Mouse (Mus musculus) midbrain, embryonic 15.5 days (tissue): Measurements from ENCODE around the gene Kmt2b. TPM values are rescaled to one million over a fixed set of nuclear protein-coding genes. Genes with fewer than 3 reads are reported as not detected.

Experiments
- ATAC-seq: fragments of 200-750 bp; cut with Nextera tagmentation; replicated peaks from 2 replicates; pipeline ENCODE4 v1.8.0; 2017; ENCODE audit warnings: moderate TSS enrichment
- H3K27ac ChIP-seq: fragments of 300-500 bp; sonication (generic); 2 replicates; pipeline ENCODE4 v1.5.1; 2015; ENCODE audit warnings: mild to moderate bottlenecking, inconsistent platforms
- H3K27me3 ChIP-seq: fragments of 300-500 bp; sonication (generic); replicated peaks from 2 replicates; pipeline ENCODE4 v1.6.1; 2015; ENCODE audit warnings: inconsistent platforms
- H3K36me3 ChIP-seq: fragments of 300-500 bp; sonication (generic); replicated peaks from 2 replicates; pipeline ENCODE4 v1.6.1; 2015; ENCODE audit warnings: inconsistent platforms
- H3K4me1 ChIP-seq: fragments of 300-500 bp; sonication (generic); 2 replicates; pipeline ENCODE4 v1.6.1; 2015; ENCODE audit warnings: inconsistent platforms
- H3K4me2 ChIP-seq: fragments of 300-500 bp; sonication (generic); 2 replicates; pipeline ENCODE4 v1.6.1; 2015; ENCODE audit warnings: inconsistent platforms, mild to moderate bottlenecking, moderate library complexity
- H3K4me3 ChIP-seq: fragments of 300-500 bp; sonication (generic); 2 replicates; pipeline ENCODE4 v1.5.1; 2015; ENCODE audit warnings: mild to moderate bottlenecking, inconsistent platforms
- H3K9ac ChIP-seq: fragments of 300-500 bp; sonication (generic); 2 replicates; pipeline ENCODE4 v1.6.1; 2015; ENCODE audit warnings: mild to moderate bottlenecking, inconsistent platforms
- H3K9me3 ChIP-seq: fragments of 300-500 bp; sonication (generic); 2 replicates; pipeline ENCODE4 v1.6.1; 2016; ENCODE audit warnings: inconsistent platforms
- WGBS: fragments of 180-500 bp; shearing (Covaris S2); methylation state at CpG from one replicate; pipeline ENCODE4 v1.1.7; 2015; ENCODE audit warnings: mixed read lengths; 5-methylcytosine and 5-hydroxymethylcytosine counted together
- polyA plus RNA-seq: library from polyadenylated mRNA; unstranded; fragments of >200 nt; fragmentation: Nextera tagmentation; extraction: Ambion mirVana; gene quantifications from 2 replicates; pipeline ENCODE4 v1.2.1, GENCODE M21; 2015

Kmt2b gene
- polyA plus RNA-seq, 1 experiment from 2014 or later: 12.1 TPM

GRCm38 (mm10) chr7:30614454-30614853, 25.9 kb upstream of the Kmt2b start:
- 77% methylated on average over 2 of the region's 2 CpGs for WGBS
- no peak overlapping the region for H3K4me2 ChIP-seq
- no peaks in the 10 kb centered on the region for H3K27me3 ChIP-seq
- no peak overlapping the region for H3K9ac ChIP-seq
- H3K9me3 ChIP-seq: no peaks in the 10 kb centered on the region
- peaks cover 36% of the 10 kb centered on the region for H3K36me3 ChIP-seq
- no peak overlapping the region for H3K27ac ChIP-seq
- no peaks in the 10 kb centered on the region for H3K4me1 ChIP-seq
- no peak overlapping the region for H3K4me3 ChIP-seq
- no peak for ATAC-seq

GRCm38 (mm10) chr7:30613529-30614112, 25.1 kb upstream of the Kmt2b start:
- peaks cover 28% of the 10 kb centered on the region; the same call in 1 of the 2 replicates for H3K36me3 ChIP-seq
- H3K27me3 ChIP-seq: no peaks in the 10 kb centered on the region
- no peak overlapping the region for H3K27ac ChIP-seq
- no peak overlapping the region for H3K4me2 ChIP-seq
- ATAC-seq: no peak
- WGBS: 24% methylated on average over 14 of the region's 14 CpGs
- H3K9ac ChIP-seq: no peak overlapping the region
- H3K4me3 ChIP-seq: no peak overlapping the region
- H3K9me3 ChIP-seq: no peaks in the 10 kb centered on the region
- no peaks in the 10 kb centered on the region for H3K4me1 ChIP-seq

GRCm38 (mm10) chr7:30612654-30613402, 24.3 kb upstream of the Kmt2b start, which contains the start of gene Upk1a:
TSS of gene Upk1a (minus strand) at chr7:30612847.
- Histone ChIP-seq H3K36me3 (peaks cover 21% of the 10 kb centered on the region; the same call in 1 of the 2 replicates), H3K4me2 (no peak within 1 kb of the TSS), H3K4me1 (no peaks in the 10 kb centered on the region), H3K4me3 (no peak within 1 kb of the TSS), H3K27me3 (no peaks in the 10 kb centered on the region), H3K27ac (no peak within 1 kb of the TSS), H3K9ac (no peak within 1 kb of the TSS), H3K9me3 (no peaks in the 10 kb centered on the region)
- ATAC-seq: no peak
- 84% methylated on average over 8 of the region's 8 CpGs for WGBS

DNA sequence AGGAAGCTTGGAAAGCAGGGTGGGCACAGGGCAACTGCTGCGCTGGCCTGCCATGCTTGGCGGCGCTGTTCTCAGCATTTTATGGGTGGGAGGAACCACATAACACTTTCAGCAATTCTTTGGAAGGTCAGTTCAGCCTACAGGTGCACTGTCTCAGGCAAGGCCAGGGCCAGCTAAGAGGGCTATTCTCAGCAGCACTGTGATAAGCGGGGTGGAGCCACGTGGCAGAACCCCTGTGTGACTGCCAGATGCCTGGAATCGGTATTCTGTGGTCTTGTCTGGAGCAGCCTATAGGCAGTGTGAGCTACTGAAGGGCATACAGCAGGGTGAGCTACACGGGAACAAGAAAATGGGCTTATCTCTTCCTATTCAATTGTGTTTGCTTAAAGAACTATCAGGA, 21.5 kb upstream of the Kmt2b start:
- WGBS: 59% methylated on average over 7 of the region's 7 CpGs
- Histone ChIP-seq H3K27ac (no peak overlapping the region), H3K4me1 (no peaks in the 10 kb centered on the region), H3K27me3 (no peaks in the 10 kb centered on the region), H3K9me3 (no peaks in the 10 kb centered on the region), H3K4me2 (no peak overlapping the region), H3K4me3 (no peak overlapping the region), H3K9ac (no peak overlapping the region), H3K36me3 (no peaks in the 10 kb centered on the region)
- ATAC-seq: no peak

DNA sequence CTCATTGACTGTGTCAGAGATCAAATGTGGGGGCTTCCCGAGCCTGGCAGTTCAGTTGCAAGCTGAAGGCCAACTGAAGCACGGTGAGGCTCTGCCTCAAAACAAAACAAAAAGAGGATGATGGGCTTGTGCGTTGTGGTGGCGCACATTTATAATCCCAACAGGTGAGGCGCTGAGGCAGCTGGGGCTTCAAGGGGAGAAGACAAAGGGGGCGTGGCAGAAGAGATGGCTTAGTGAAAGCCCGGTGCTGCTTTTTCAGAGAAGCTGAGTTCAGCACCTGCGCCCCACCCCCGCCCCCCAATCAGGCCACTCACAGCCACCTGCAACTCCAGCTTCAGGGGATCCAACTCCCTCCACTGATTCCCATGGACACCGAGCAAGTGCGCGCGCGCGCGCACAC, 19.9 kb upstream of the Kmt2b start:
- H3K27ac ChIP-seq: no peak overlapping the region
- H3K9ac ChIP-seq: no peak overlapping the region
- H3K36me3 ChIP-seq: no peaks in the 10 kb centered on the region
- no peak for ATAC-seq
- H3K4me1 ChIP-seq: no peaks in the 10 kb centered on the region
- WGBS: 48% methylated on average over 16 of the region's 16 CpGs
- H3K27me3 ChIP-seq: no peaks in the 10 kb centered on the region
- no peaks in the 10 kb centered on the region for H3K9me3 ChIP-seq
- H3K4me2 ChIP-seq: no peak overlapping the region
- no peak overlapping the region for H3K4me3 ChIP-seq

DNA sequence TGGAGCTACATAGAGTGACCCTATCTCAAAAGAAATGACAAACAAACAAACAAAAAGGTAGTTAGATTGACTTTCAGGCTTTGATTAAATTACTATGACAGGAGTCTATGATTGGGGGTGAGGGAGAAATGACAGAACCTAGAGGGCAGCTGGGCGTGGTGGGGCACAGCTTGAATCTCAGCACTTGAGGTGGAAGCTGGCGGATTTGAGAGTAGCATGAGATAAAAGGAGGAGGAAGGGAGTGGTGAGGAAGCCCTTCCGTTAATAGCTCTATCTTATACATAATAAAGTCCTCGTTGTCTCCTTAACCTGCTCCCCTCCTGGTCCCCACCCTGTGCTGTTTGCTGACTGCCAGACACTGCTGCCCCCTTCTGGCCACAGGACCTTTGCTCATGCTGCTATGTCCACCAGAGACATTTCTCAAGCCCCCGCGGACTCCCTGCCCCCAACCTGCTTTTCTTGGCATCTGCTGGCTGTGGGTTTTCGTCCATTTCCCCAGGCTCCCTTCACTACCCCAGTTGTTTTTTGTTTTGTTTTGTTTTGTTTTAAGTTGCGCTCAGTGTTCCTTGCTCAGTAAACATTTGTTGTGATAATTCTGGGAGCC, 19.3 kb upstream of the Kmt2b start:
- WGBS: 27% methylated on average over 8 of the region's 8 CpGs

DNA sequence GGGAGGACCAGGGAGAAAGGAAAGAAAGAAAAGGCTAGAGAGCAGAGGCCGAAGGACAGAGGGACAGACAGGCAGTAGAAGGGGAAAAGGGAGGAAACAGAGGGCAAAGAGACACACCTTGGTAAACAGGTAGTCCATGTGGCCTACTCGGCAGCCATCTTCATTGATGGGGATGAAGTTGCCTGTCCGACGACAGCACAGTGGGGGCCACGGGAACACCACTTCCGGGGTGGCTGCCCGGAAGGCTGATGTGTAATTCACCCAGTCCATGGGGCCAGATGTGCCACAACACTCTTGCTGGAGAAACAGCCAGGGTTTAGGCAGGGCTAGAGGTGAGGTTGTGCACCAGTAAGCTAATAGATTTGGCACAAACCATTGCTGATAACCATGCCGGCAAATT, 16.4 kb upstream of the Kmt2b start:
- WGBS: 88% methylated on average over 8 of the region's 8 CpGs
- no peaks in the 10 kb centered on the region for H3K36me3 ChIP-seq
- no peak overlapping the region for H3K4me2 ChIP-seq
- no peak overlapping the region for H3K9ac ChIP-seq
- no peak for ATAC-seq
- H3K9me3 ChIP-seq: no peaks in the 10 kb centered on the region
- peaks cover 8% of the 10 kb centered on the region; the same call in 1 of the 2 replicates for H3K4me1 ChIP-seq
- no peak overlapping the region for H3K27ac ChIP-seq
- H3K4me3 ChIP-seq: no peak overlapping the region
- no peaks in the 10 kb centered on the region for H3K27me3 ChIP-seq

More for the DNA sequence above, 19.3 kb upstream of the Kmt2b start:
- H3K4me1 ChIP-seq: no peaks in the 10 kb centered on the region
- H3K27ac ChIP-seq: no peak overlapping the region
- no peak overlapping the region for H3K4me3 ChIP-seq
- H3K4me2 ChIP-seq: no peak overlapping the region
- H3K27me3 ChIP-seq: no peaks in the 10 kb centered on the region
- no peak overlapping the region for H3K9ac ChIP-seq
- no peak for ATAC-seq
- H3K36me3 ChIP-seq: no peaks in the 10 kb centered on the region
- H3K9me3 ChIP-seq: no peaks in the 10 kb centered on the region

GRCm38 (mm10) chr7:30604424-30604823, 15.9 kb upstream of the Kmt2b start:
- Histone ChIP-seq H3K4me2 (no peak overlapping the region), H3K4me3 (no peak overlapping the region), H3K27ac (no peak overlapping the region), H3K36me3 (no peaks in the 10 kb centered on the region), H3K4me1 (peaks cover 13% of the 10 kb centered on the region), H3K9me3 (no peaks in the 10 kb centered on the region), H3K9ac (no peak overlapping the region), H3K27me3 (no peaks in the 10 kb centered on the region)
- WGBS: 61% methylated on average over 8 of the region's 8 CpGs
- no peak for ATAC-seq

DNA sequence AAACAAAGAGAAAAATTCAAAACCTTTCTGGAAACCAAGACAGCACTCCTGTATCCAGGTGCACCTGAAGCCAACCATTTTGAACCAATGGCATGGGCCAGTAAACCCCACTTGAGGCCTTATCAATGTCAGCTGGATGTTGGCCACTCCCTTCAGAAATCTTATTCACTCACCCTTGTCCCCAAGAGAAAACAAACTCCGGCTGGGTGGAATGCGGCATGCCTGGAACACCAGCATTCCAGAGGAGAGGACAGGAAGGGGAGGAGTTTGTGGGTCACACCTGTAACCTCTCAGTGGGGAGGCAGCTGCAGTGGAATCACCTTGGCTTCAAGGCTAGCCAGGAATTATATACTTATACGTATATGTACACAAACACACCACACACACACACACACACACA, 14.1 kb upstream of the Kmt2b start:
- ATAC-seq: no peak
- H3K4me2 ChIP-seq: no peak overlapping the region
- H3K9ac ChIP-seq: no peak overlapping the region
- H3K27ac ChIP-seq: no peak overlapping the region
- H3K9me3 ChIP-seq: no peaks in the 10 kb centered on the region
- H3K27me3 ChIP-seq: no peaks in the 10 kb centered on the region
- no peaks in the 10 kb centered on the region for H3K36me3 ChIP-seq
- peaks cover 13% of the 10 kb centered on the region for H3K4me1 ChIP-seq
- WGBS: 53% methylated on average over 3 of the region's 3 CpGs
- H3K4me3 ChIP-seq: no peak overlapping the region

DNA sequence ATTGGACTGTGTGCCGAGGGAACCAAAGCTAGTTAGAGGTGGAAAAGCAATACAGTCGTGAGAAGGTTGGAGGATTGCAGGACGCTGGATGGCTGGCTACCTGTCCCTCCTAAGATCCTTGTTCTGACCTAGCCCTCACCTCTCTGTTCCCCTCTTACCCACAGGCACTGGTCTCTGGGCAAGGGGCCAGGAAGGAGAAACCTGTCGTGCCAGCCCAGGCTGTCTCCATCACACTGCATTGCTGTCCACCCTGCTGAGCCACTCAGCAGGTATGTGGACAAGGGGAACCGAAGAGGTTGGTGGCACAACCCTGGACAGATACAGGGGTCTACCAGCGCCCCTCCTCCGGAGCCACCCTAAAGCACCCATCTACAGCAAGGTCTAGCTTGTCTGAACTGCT, 12.1 kb upstream of the Kmt2b start:
- H3K4me3 ChIP-seq: no peak overlapping the region
- H3K9ac ChIP-seq: no peak overlapping the region
- H3K36me3 ChIP-seq: no peaks in the 10 kb centered on the region
- peak; percentile 55 for ATAC-seq
- peak overlapping the region; percentile 45; the same call in 1 of the 2 replicates for H3K4me2 ChIP-seq
- H3K4me1 ChIP-seq: peaks cover 13% of the 10 kb centered on the region
- H3K27ac ChIP-seq: 0 out of 2 replicates have a peak overlapping the region, but pooled peaks have one; percentile 13
- H3K9me3 ChIP-seq: no peaks in the 10 kb centered on the region
- WGBS: 71% methylated on average over 7 of the region's 7 CpGs
- H3K27me3 ChIP-seq: no peaks in the 10 kb centered on the region

- Histone ChIP-seq H3K9ac (no peak overlapping the region), H3K9me3 (no peaks in the 10 kb centered on the region), H3K27me3 (no peaks in the 10 kb centered on the region), H3K27ac (peak overlapping the region; percentile 13; the same call in 1 of the 2 replicates), H3K4me3 (peak overlapping the region; percentile 16), H3K4me1 (peaks cover 13% of the 10 kb centered on the region), H3K4me2 (peak overlapping the region; percentile 45), H3K36me3 (no peaks in the 10 kb centered on the region)
- peak; percentile 98 for ATAC-seq
- WGBS: 1% methylated on average over 16 of the region's 16 CpGs
These were observed 11.4 kb upstream of the Kmt2b start for GRCm38 (mm10) chr7:30599933-30600353.

- Histone ChIP-seq H3K4me2 (peak within 1 kb of the TSS; percentile 45), H3K4me3 (peak within 1 kb of the TSS; percentile 16), H3K4me1 (peaks cover 13% of the 10 kb centered on the region), H3K9me3 (no peaks in the 10 kb centered on the region), H3K27ac (peak within 1 kb of the TSS; percentile 13; the same call in 1 of the 2 replicates), H3K36me3 (no peaks in the 10 kb centered on the region), H3K9ac (no peak within 1 kb of the TSS), H3K27me3 (no peaks in the 10 kb centered on the region)
- ATAC-seq: no peak
- 95% methylated on average over 12 of the region's 12 CpGs for WGBS
These were observed 10.3 kb upstream of the Kmt2b start, which contains the start of gene Zbtb32 for GRCm38 (mm10) chr7:30598786-30599185. TSS of gene Zbtb32 (minus strand) at chr7:30598909.
